Mouse (Mus musculus) liver, embryonic 11.5 days (tissue): ENCODE data around the gene Icam2. TPM values are rescaled to one million over a fixed set of nuclear protein-coding genes. Genes with fewer than 3 reads are reported as not detected.
A peak's percentile ranks its signal among the peaks of the same experiment; 100 is the strongest.

ENCODE experiments used
- ATAC-seq: fragments of 200-750 bp; cut with Nextera tagmentation; replicated peaks from 2 replicates; pipeline ENCODE4 v1.8.0; 2017; ENCODE audit warnings: moderate number of reproducible peaks, mild to moderate bottlenecking, moderate TSS enrichment, moderate library complexity; ENCODE audit not compliant: low FRiP score
- DNase-seq: peaks from one replicate; pipeline ENCODE4 v3.0.0-alpha.2; 2017; ENCODE audit warnings: low spot score
- H3K27ac ChIP-seq: fragments of 300-500 bp; sonication (generic); 2 replicates; pipeline ENCODE4 v1.5.1; 2014; ENCODE audit warnings: mild to moderate bottlenecking, low read depth, low read length, control low read depth
- H3K27me3 ChIP-seq: fragments of 300-500 bp; sonication (generic); replicated peaks from 2 replicates; pipeline ENCODE4 v1.6.1; 2014; ENCODE audit warnings: low read length, mixed read lengths; ENCODE audit not compliant: control insufficient read depth, insufficient read depth
- H3K36me3 ChIP-seq: fragments of 300-500 bp; sonication (generic); 2 replicates; pipeline ENCODE4 v1.6.1; 2014; ENCODE audit warnings: mild to moderate bottlenecking, low read length, moderate library complexity, mixed read lengths; ENCODE audit not compliant: control insufficient read depth, insufficient read depth
- H3K4me1 ChIP-seq: fragments of 300-500 bp; sonication (generic); replicated peaks from 2 replicates; pipeline ENCODE4 v1.6.1; 2014; ENCODE audit warnings: low read length, mixed read lengths; ENCODE audit not compliant: control insufficient read depth, insufficient read depth
- H3K4me2 ChIP-seq: fragments of 300-500 bp; sonication (generic); 2 replicates; pipeline ENCODE4 v1.6.1; 2014; ENCODE audit warnings: mild to moderate bottlenecking, control low read depth, moderate library complexity
- H3K4me3 ChIP-seq: fragments of 300-500 bp; sonication (generic); 2 replicates; pipeline ENCODE4 v1.5.1; 2014; ENCODE audit warnings: low read depth, low read length, control low read depth
- H3K9ac ChIP-seq: fragments of 300-500 bp; sonication (generic); 2 replicates; pipeline ENCODE4 v1.6.1; 2014; ENCODE audit warnings: low read depth, low read length, control low read depth
- H3K9me3 ChIP-seq: fragments of 300-500 bp; sonication (generic); 2 replicates; pipeline ENCODE4 v1.6.1; 2016; ENCODE audit warnings: low read length, inconsistent platforms, mixed read lengths; ENCODE audit not compliant: control insufficient read depth
- WGBS: fragments of 180-500 bp; shearing (Covaris S2); extraction: QIAGEN DNeasy Blood & Tissue Kit; methylation state at CpG from one replicate; pipeline ENCODE4 v1.1.7; 2014; 5-methylcytosine and 5-hydroxymethylcytosine counted together
- polyA plus RNA-seq: library from polyadenylated mRNA; unstranded; fragments of >200 nt; fragmentation: Nextera tagmentation; extraction: Ambion mirVana; gene quantifications from 2 replicates; pipeline ENCODE4 v1.2.1, GENCODE M21; 2014

Icam2 gene
- polyA plus RNA-seq, 1 experiment from 2014 or later: 41.6 TPM

DNA sequence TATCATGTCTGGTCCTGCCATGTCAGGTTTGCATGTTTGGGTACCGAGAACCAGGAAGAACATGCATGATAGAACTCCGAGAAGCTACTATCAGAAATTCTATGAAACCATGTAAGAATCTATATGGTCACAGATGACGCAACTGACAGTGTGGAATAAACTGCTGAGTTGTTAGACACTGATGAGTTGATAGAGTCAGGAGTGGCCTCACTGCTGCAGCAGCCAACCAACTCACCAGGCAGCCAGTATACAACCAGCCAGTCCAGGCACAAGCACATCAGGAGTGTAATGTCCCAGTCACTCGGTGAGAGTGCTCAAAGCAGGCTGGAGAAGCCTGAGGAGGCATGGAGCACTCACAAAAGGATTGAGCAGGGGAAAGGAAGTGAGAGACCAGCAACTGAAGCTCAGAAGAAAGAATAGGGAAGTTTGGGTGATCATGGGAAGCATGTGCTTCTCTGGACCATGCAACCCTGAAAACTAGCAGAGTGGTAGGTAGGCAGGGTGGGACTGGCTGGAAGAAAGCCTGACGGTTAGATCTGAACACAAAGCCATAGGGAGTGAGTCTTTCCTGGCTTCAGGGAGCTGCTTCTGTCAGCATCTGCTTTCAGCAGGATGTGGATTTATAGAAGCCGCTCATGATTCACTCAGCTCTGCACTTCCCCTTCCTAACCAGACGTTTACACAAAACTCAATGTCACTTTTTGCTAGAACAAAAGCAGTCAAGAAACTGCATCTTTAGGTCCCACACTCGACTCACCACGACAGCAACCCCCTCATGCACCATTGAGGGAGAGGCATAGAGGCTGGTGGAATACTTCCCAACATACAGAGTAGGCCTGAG, 31.6 kb upstream of the Icam2 start:
- H3K4me2 ChIP-seq: no peak overlapping the region
- peaks cover 3% of the 10 kb centered on the region; the same call in 1 of the 2 replicates for H3K4me1 ChIP-seq
- H3K27me3 ChIP-seq: no peaks in the 10 kb centered on the region
- no peak for DNase-seq
- 0 out of 2 replicates have a peak, but pooled peaks cover 2% of the 10 kb centered on the region for H3K36me3 ChIP-seq
- 64% methylated on average over 9 of the region's 9 CpGs for WGBS
- H3K9ac ChIP-seq: no peak overlapping the region
- peak overlapping the region; percentile 47 for H3K27ac ChIP-seq
- no peak for ATAC-seq
- no peak overlapping the region for H3K4me3 ChIP-seq
- H3K9me3 ChIP-seq: no peaks in the 10 kb centered on the region

GRCm38 (mm10) chr11:106418622-106419196, 30.8 kb upstream of the Icam2 start:
- Histone ChIP-seq H3K4me3 (no peak overlapping the region), H3K9me3 (no peaks in the 10 kb centered on the region)

GRCm38 (mm10) chr11:106417860-106418259, 30.0 kb upstream of the Icam2 start:
- DNase-seq (no peak), ATAC-seq (no peak)
- WGBS: 75% methylated on average over 2 of the region's 2 CpGs
- H3K9me3 ChIP-seq: no peaks in the 10 kb centered on the region
- no peak overlapping the region for H3K4me2 ChIP-seq
- H3K27ac ChIP-seq: no peak overlapping the region
- no peak overlapping the region for H3K4me3 ChIP-seq
- H3K36me3 ChIP-seq: 0 out of 2 replicates have a peak, but pooled peaks cover 2% of the 10 kb centered on the region
- peaks cover 3% of the 10 kb centered on the region; the same call in 1 of the 2 replicates for H3K4me1 ChIP-seq
- no peaks in the 10 kb centered on the region for H3K27me3 ChIP-seq
- H3K9ac ChIP-seq: no peak overlapping the region

More at GRCm38 (mm10) chr11:106418622-106419196, 30.8 kb upstream of the Icam2 start:
- DNase-seq: peak; percentile 80
- WGBS: 49% methylated on average over 4 of the region's 4 CpGs
- 0 out of 2 replicates have a peak, but pooled peaks cover 2% of the 10 kb centered on the region for H3K36me3 ChIP-seq
- H3K27ac ChIP-seq: no peak overlapping the region
- no peaks in the 10 kb centered on the region for H3K27me3 ChIP-seq
- ATAC-seq: peak; percentile 47; the same call in 1 of the 2 replicates
- H3K9ac ChIP-seq: no peak overlapping the region
- peaks cover 3% of the 10 kb centered on the region; the same call in 1 of the 2 replicates for H3K4me1 ChIP-seq
- H3K4me2 ChIP-seq: no peak overlapping the region

- 72% methylated on average over 3 of the region's 3 CpGs for WGBS
- Histone ChIP-seq H3K9ac (no peak overlapping the region), H3K4me2 (no peak overlapping the region), H3K36me3 (peaks cover 5% of the 10 kb centered on the region; the same call in 1 of the 2 replicates), H3K4me1 (peaks cover 3% of the 10 kb centered on the region; the same call in 1 of the 2 replicates), H3K27ac (no peak overlapping the region), H3K4me3 (no peak overlapping the region), H3K9me3 (no peaks in the 10 kb centered on the region), H3K27me3 (no peaks in the 10 kb centered on the region)
- ATAC-seq (no peak), DNase-seq (no peak)
These were observed 28.5 kb upstream of the Icam2 start for GRCm38 (mm10) chr11:106416331-106416730.

DNA sequence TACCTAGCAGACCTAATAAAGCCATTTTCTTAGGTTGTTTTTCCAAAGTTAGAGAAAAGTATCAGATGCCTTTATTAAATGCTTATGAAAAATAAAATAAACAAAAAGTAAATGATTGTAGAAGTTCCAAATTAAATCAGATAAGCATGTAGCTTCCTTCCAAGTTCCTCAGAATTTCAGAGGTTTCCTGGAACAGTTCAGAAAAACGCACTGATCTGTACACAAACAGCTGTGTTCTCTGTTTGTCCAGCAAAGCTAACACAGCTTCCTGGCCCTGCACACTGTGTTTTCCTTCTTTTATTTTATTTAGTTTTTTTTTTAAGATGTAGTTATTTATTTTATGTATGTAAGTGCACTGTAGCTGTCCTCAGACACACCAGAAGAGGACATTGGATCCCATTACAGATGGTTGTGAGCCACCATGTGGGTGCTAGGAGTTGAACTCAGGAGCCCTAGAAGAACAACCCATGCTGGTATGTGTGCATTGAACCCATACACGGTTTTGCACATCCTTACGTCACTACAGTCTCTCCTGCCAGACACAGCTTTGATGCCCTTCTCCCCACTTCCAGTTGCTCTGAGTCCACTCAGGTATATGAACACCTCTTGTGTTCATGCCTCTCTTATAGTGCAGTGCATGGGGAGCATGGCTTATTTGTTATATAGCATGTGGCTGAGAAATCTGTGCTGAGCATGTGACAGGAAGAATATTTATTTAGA, 24.9 kb upstream of the Icam2 start:
- Histone ChIP-seq H3K27me3 (no peaks in the 10 kb centered on the region), H3K9ac (no peak overlapping the region), H3K9me3 (no peaks in the 10 kb centered on the region), H3K4me1 (no peaks in the 10 kb centered on the region), H3K4me2 (no peak overlapping the region), H3K4me3 (no peak overlapping the region), H3K36me3 (peaks cover 5% of the 10 kb centered on the region; the same call in 1 of the 2 replicates), H3K27ac (no peak overlapping the region)
- no peak for DNase-seq
- ATAC-seq: no peak
- WGBS: 88% methylated on average over 3 of the region's 3 CpGs

- H3K36me3 ChIP-seq: peaks cover 7% of the 10 kb centered on the region
- H3K4me2 ChIP-seq: no peak overlapping the region
- WGBS: 79% methylated on average over 2 of the region's 2 CpGs
These were observed 23.3 kb upstream of the Icam2 start for GRCm38 (mm10) chr11:106411157-106411556.

GRCm38 (mm10) chr11:106410507-106410906, 22.6 kb upstream of the Icam2 start:
- DNase-seq (no peak), ATAC-seq (no peak)
- Histone ChIP-seq H3K27ac (no peak overlapping the region), H3K36me3 (peaks cover 8% of the 10 kb centered on the region), H3K9ac (no peak overlapping the region), H3K27me3 (no peaks in the 10 kb centered on the region), H3K4me2 (no peak overlapping the region), H3K9me3 (no peaks in the 10 kb centered on the region), H3K4me3 (no peak overlapping the region), H3K4me1 (no peaks in the 10 kb centered on the region)
- WGBS: 86% methylated on average over 3 of the region's 3 CpGs

More at GRCm38 (mm10) chr11:106411157-106411556, 23.3 kb upstream of the Icam2 start:
- Histone ChIP-seq H3K4me3 (no peak overlapping the region), H3K27ac (no peak overlapping the region), H3K4me1 (no peaks in the 10 kb centered on the region), H3K27me3 (no peaks in the 10 kb centered on the region), H3K9me3 (no peaks in the 10 kb centered on the region), H3K9ac (no peak overlapping the region)
- no peak for DNase-seq
- no peak for ATAC-seq

DNA sequence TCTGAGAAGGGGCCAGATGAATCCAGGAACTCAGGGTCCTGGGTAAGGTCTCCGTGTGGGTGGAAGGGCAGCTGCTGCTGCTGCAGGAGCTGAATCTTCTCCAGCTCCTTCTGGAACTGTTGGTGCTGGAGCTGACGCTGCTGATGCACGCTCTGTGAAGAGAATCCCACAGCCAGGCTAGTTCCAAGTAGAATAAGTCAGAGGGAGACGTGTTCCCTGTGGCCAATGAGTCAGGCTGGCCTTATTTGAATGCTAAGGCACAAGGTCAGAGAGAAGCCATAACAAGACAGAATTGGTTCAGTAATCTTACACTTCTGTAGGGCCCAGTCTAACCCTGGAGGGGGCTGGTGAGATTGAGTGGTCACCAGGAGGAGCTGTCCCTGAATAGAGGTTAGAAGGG, 22.1 kb upstream of the Icam2 start:
- Histone ChIP-seq H3K4me1 (no peaks in the 10 kb centered on the region), H3K9ac (no peak overlapping the region), H3K27me3 (no peaks in the 10 kb centered on the region), H3K27ac (no peak overlapping the region), H3K36me3 (peaks cover 10% of the 10 kb centered on the region), H3K9me3 (no peaks in the 10 kb centered on the region), H3K4me2 (no peak overlapping the region), H3K4me3 (no peak overlapping the region)
- no peak for DNase-seq
- 78% methylated on average over 4 of the region's 4 CpGs for WGBS
- no peak for ATAC-seq
